Mouse (Mus musculus) myocyte (in vitro differentiated cells): ENCODE measurements around the gene Tnfrsf17.

Experiments used
- CEBPB ChIP-seq: IDR thresholded peaks from 2 replicates; pipeline ENCODE4 v1.6.1; 2011; ENCODE audit warnings: mild to moderate bottlenecking, moderate library complexity; ENCODE audit not compliant: poor library complexity, insufficient read depth, severe bottlenecking
- MAX ChIP-seq: IDR thresholded peaks from one replicate; pipeline ENCODE4 v1.6.1; 2011; ENCODE audit warnings: low read depth, mild to moderate bottlenecking, control low read depth
- MYOD1 ChIP-seq, 3 experiments: IDR thresholded peaks; one replicate each; pipeline ENCODE4 v1.6.1; 2011; ENCODE audit warnings: control low read depth in 2 of 3, low read depth in 2 of 3, mild to moderate bottlenecking in 2 of 3, moderate library complexity in 1 of 3; ENCODE audit not compliant: insufficient read length in 2 of 3, control insufficient read depth in 1 of 3
- POLR2A ChIP-seq: IDR thresholded peaks from one replicate; pipeline ENCODE4 v1.6.1; 2011; ENCODE audit warnings: low read depth, mild to moderate bottlenecking, control low read depth, moderate library complexity; ENCODE audit not compliant: insufficient read length
- SRF ChIP-seq: IDR thresholded peaks from one replicate; pipeline ENCODE4 v1.6.1; 2011; ENCODE audit warnings: low read depth; ENCODE audit not compliant: control insufficient read depth, insufficient read length
- TCF12 ChIP-seq: IDR thresholded peaks from one replicate; pipeline ENCODE4 v1.6.1; 2011; ENCODE audit warnings: mild to moderate bottlenecking, control low read depth; ENCODE audit not compliant: poor library complexity, insufficient read depth, severe bottlenecking

DNA sequence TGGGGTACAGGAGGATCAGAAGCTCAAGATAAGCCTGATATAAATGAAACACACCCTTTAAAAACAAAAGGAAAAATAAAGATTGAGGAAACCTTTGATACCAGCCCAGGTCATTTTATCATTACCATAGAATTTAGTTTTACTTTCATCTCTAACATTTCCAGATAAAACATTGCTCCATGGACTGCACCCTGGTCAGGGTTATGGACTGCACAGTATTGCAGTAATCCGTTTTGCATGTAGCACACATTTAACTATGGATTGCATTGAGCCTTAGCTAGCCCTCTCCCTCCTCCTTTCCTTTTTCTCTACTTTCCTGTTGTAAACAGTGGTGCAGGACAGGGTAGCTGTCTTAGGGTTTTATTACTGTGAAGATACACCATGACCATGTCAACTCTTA lies 17.4 kb downstream of the Tnfrsf17 start:
- TF ChIP-seq SRF (no peak), TCF12 (no peak), POLR2A (no peak), CEBPB (no peak), MAX (no peak), MYOD1 (IDR thresholded peaks at IDR 0.05; ENCODE audit: control insufficient read depth in 1 of 3, insufficient read length in 2 of 3, low read depth in 2 of 3) (no peak)
